Mouse (Mus musculus): ENCODE measurements around the gene App. TPM values are rescaled to one million over a fixed set of nuclear protein-coding genes. Genes with fewer than 3 reads are reported as not detected.

App gene
- 1,000 to 10,000 TPM; 1,358 to 1,417 TPM for total RNA-seq (2021)

- peak; percentile 91 to 92 for DNase-seq (ENCODE audit: low spot score in 2 of 2)
- intact Hi-C loops (cut with DNase I): loop anchor here (1.0 to 10.0 kb wide), 7 partner anchors 37 to 504 kb away; partner anchors contain the start of genes Atp5j and Gabpa
These were observed at the start of gene App for GRCm38 (mm10) chr16:85173373-85174081. TSS of gene App (minus strand) at chr16:85173766.

DNA sequence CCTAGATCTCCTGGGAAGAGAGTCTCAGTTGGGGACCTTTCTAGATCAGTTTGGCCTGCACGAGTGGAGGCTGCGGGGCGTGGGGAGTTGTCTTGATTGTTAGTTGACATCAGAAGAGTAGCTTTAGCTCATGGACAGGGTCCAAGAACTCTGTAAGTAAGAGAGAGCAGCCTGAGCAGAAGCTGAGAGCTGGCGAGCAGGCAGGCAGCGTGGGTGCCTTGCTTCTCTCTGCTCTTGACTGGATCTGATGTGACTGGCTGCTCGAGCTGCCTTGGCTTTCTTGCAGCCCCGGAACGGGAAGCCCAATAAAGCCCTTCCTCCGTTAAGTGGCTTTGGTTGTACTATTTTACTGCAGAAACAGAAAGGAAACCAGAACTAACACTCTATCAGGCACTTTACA is 42.3 kb upstream of the App start:
- intact Hi-C loops (cut with DNase I): no loop called here
- peak; percentile 42 to 75 for DNase-seq (ENCODE audit: low spot score in 2 of 2)

DNA sequence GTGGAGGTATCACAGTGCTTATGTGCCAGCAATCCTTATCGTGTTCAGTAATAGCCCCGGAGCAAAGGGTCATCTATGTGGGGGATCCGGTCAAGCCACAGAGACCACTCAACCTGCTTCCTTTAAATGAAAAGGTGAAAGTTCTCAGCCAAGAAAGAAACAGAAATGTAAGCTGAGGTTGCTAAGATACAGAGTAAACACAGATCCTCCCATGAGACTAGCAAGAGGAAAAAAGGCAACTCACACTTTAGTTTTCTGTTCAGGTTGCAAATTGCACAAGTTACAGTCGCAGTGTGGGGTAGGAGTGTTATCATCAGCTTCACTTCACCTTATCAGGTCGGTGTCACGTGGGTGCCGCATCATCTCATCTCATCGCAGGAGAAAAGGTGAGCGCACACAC is 41.6 kb upstream of the App start:
- intact Hi-C loops (cut with DNase I): no loop called here
- DNase-seq (ENCODE audit: low spot score in 2 of 2): no peak

DNA sequence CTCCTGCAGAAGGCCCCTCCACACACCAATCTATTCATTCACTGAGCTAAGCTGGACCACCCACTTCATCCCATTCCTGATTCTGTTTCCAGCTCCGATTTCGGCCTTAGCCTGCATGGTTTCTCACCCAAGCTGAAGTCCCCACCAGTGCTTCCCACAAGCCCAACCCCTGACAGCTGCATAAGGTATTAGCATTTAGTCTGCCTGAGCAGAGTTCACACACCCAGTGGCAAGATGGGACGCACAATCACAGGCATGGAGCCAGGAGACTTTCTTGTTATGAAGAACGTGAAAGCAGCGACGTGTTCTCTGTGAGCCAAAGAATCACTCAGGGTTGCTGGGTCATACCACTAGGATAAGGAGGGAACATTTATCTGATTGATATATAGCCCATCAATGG is 22.1 kb upstream of the App start:
- DNase-seq (ENCODE audit: low spot score in 2 of 2): no peak
- intact Hi-C loops (cut with DNase I): no loop called here

DNA sequence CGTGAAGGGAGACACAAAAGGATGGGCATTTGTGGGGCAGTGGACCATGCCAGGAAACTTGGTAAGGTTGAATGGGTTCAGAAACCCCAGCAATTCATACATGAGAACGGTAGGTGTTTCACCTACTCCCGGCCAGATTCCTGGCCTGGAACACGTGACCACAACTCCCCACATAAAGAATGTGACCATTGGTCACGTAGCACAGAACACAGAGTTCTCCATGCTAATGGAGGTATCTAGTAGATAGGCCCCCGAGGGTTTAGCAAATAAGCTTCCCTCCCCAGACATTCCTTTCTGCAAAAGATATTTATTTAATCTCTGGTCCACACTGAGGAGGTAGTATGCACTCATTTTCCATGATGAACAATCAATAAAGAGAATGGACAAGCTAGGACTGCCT is 21.6 kb upstream of the App start:
- no peak for DNase-seq (ENCODE audit: low spot score in 2 of 2)
- intact Hi-C loops (cut with DNase I): no loop called here

DNA sequence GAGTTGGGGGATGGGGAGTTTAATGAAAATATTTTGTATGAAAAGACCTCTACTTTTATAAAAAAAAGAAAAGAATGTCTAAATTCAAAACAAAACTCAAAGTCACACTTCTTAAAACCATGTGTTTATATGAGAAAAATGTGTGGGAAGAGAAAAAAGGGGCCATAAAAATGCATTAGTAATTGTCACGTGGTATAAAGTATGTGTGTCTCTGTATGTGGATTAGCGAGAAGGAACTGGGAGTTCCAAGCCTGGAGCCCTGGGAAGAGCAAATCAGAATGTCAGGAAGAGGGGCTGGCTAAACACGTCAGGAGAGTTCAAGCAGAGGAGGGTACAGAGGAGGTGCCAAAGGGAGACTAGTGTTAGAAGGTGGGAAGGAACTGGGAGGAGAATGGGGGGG is 7.9 kb upstream of the App start:
- DNase-seq (ENCODE audit: low spot score in 2 of 2): no peak
- intact Hi-C loops (cut with DNase I): no loop called here

- intact Hi-C loops (cut with DNase I): no loop called here
- no peak for DNase-seq (ENCODE audit: low spot score in 2 of 2)
These were observed 7.1 kb upstream of the App start for GRCm38 (mm10) chr16:85180710-85181109.

DNA sequence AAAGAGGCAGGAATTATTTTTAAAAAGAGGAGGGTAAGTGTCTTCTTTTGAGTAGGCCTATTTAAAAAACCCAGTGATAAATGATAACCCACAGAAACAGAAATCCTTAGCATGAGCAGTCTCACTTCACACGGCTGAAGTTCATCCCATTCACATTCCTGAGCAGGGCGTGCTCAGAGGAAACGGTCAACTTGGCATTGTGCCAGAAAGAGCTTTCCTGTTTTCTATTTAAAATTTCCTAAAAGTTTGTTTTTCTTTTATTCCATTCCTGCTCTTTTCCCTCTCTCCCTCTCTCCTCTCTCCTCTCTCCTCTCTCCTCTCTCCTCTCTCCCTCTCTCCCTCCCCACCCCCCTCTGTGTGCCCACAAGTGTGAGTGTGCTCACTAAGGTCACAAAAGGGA is 3.1 kb upstream of the App start:
- intact Hi-C loops (cut with DNase I): loop anchor here (10.0 kb wide), 1 partner anchor 308 kb away; no protein-coding TSS in a partner anchor
- DNase-seq (ENCODE audit: low spot score in 2 of 2): no peak

GRCm38 (mm10) chr16:85172571-85173372 is 794 bp downstream of the App start:
- peak; percentile 52 to 58 for DNase-seq (ENCODE audit: low spot score in 2 of 2)
- intact Hi-C loops (cut with DNase I): loop anchor here (1.0 to 10.0 kb wide), 7 partner anchors 36 to 505 kb away; partner anchors contain the start of genes Atp5j and Gabpa

DNA sequence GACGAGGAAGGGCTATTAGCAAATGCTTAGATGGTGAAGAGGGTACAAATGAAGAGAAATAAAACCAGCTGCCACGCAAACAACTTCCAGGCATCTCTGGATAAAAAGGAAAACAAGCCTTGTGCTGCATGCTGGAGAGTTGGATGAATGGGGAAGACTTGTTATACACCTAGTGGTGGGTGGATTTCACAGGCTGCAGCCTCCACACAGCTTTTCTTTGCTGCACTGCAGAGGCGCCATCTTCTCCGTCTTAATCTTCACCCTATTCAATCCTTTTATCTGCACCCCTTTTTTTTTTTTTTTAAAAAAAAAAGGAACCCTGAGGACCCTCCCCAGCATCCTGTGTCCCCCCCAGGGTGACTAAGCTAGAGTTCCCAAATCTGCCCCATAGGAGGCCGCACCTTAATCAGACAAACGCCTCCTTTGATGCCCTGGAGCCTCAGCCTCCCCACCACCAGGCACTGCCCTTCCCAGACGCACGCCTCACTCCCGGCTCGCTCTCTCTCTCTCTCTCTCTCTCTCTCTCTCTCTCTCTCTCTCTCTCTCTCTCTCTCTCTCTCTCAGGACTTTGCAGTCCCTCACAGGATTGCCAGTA is 1.5 kb downstream of the App start:
- DNase-seq (ENCODE audit: low spot score in 2 of 2): peak; percentile 52 to 83
- intact Hi-C loops (cut with DNase I): loop anchor here (2.0 to 10.0 kb wide), 5 partner anchors 35 to 337 kb away; partner anchors contain the start of genes Atp5j and Gabpa

GRCm38 (mm10) chr16:85170826-85171510 is 2.6 kb downstream of the App start:
- DNase-seq (ENCODE audit: low spot score in 2 of 2): peak; percentile 34 to 45
- intact Hi-C loops (cut with DNase I): loop anchor here (5.0 to 10.0 kb wide), 2 partner anchors 176 to 314 kb away; no protein-coding TSS in a partner anchor

GRCm38 (mm10) chr16:85168821-85169220 is 4.7 kb downstream of the App start:
- no peak for DNase-seq (ENCODE audit: low spot score in 2 of 2)
- intact Hi-C loops (cut with DNase I): no loop called here

GRCm38 (mm10) chr16:85166205-85166604 is 7.4 kb downstream of the App start:
- intact Hi-C loops (cut with DNase I): no loop called here
- DNase-seq (ENCODE audit: low spot score in 2 of 2): no peak

DNA sequence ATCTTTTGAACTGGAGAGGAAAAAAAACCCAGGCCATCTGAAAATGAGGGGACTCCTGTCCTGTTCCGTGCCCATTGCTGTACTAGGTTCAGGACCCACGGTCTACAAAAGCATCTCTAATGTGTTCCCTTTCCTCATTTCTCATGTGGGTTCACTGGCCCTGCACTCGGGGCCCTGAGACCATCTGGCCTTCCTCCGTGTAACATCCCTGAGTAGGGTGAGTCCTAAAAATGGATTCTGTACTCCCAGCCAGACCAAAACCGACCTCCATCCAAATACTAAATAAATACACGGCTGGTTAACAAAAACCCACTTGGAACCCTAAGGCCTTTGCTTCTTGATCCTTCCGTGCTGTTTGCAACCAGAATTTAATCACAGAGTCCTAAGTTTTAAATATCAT is 7.9 kb downstream of the App start:
- DNase-seq (ENCODE audit: low spot score in 2 of 2): no peak
- intact Hi-C loops (cut with DNase I): no loop called here

- intact Hi-C loops (cut with DNase I): no loop called here
- no peak for DNase-seq (ENCODE audit: low spot score in 2 of 2)
These were observed 8.4 kb downstream of the App start for GRCm38 (mm10) chr16:85165177-85165576.

DNA sequence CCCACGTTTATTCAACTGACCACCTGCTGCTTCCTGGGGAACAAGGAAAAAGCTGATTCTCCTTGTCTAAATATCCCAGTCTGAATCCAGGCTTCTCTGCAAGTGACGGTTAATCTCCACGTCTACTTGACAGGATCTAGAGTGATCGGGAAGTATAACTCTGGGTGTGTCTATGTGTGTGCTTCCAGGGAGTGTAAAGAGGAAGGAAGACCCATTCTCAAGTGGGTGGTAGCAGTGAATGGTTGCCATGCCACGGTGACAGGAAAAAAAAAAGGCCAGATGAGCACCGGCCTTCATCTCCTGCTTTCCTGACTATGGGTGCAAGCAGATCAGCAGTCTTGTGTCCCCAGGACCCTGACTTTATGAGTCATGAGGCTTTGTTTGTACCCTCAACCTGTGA is 10.8 kb downstream of the App start:
- DNase-seq (ENCODE audit: low spot score in 2 of 2): no peak
- intact Hi-C loops (cut with DNase I): no loop called here

DNA sequence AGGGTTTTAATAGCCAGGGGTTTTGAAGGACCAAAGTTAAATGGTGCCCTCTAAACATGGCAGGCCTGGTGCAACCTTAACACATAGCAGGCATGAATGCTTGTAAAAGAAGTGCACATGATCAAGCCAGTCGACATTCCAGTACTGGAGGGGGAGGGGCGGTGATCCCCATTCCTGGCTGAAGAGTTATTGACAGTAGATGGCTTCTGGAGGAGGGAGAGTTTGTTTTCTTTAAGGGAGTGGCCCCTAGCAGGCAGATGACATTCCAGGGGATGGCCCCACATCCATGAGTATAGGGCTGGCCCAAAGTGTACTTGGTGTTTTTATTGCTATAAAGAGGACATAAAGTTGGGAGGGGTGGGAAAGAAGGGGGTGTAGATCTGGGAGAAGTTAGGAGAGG is 13.4 kb downstream of the App start:
- no peak for DNase-seq (ENCODE audit: low spot score in 2 of 2)
- intact Hi-C loops (cut with DNase I): no loop called here

- DNase-seq (ENCODE audit: low spot score in 2 of 2): no peak
- intact Hi-C loops (cut with DNase I): no loop called here
These were observed 15.6 kb downstream of the App start for GRCm38 (mm10) chr16:85157796-85158546.

- intact Hi-C loops (cut with DNase I): no loop called here
These were observed 16.4 kb downstream of the App start for GRCm38 (mm10) chr16:85157156-85157555.

More at GRCm38 (mm10) chr16:85157156-85157555, 16.4 kb downstream of the App start:
- no peak for DNase-seq (ENCODE audit: low spot score in 2 of 2)

All from left cerebral cortex, postnatal 25 days (tissue).